Mouse (Mus musculus) heart, embryonic 10.5 days (tissue): ENCODE results near the gene Rph3al. TPM values are rescaled to one million over a fixed set of nuclear protein-coding genes. Genes with fewer than 3 reads are reported as not detected.

Experiments used
- DNase-seq: peaks from one replicate; pipeline ENCODE4 v3.0.0-alpha.2; 2017; ENCODE audit warnings: low spot score
- H3K27ac ChIP-seq: fragments of 300-500 bp; sonication (generic); 2 replicates; pipeline ENCODE4 v1.5.1; 2016; ENCODE audit warnings: mild to moderate bottlenecking
- H3K27me3 ChIP-seq: fragments of 300-500 bp; sonication (generic); 2 replicates; pipeline ENCODE4 v1.6.1; 2016; ENCODE audit warnings: mild to moderate bottlenecking; ENCODE audit not compliant: poor library complexity, insufficient read depth, severe bottlenecking
- H3K36me3 ChIP-seq: fragments of 300-500 bp; sonication (generic); 2 replicates; pipeline ENCODE4 v1.6.1; 2016; ENCODE audit warnings: mild to moderate bottlenecking, moderate library complexity
- H3K4me1 ChIP-seq: fragments of 300-500 bp; sonication (generic); 2 replicates; pipeline ENCODE4 v1.6.1; 2016; ENCODE audit warnings: mild to moderate bottlenecking
- H3K4me3 ChIP-seq: fragments of 300-500 bp; sonication (generic); 2 replicates; pipeline ENCODE4 v1.5.1; 2016; ENCODE audit warnings: mild to moderate bottlenecking, moderate library complexity
- H3K9me3 ChIP-seq: fragments of 300-500 bp; sonication (generic); 2 replicates; pipeline ENCODE4 v1.6.1; 2016; ENCODE audit warnings: mild to moderate bottlenecking, moderate library complexity
- WGBS: fragments of 180-500 bp; shearing (Covaris S2); methylation state at CpG from one replicate; pipeline ENCODE4 v1.1.7; 2016; 5-methylcytosine and 5-hydroxymethylcytosine counted together
- polyA plus RNA-seq: library from polyadenylated mRNA; unstranded; fragments of >200 nt; fragmentation: Nextera tagmentation; extraction: Ambion mirVana; gene quantifications from 2 replicates; pipeline ENCODE4 v1.2.1, GENCODE M21; 2016

Gene Rph3al
- polyA plus RNA-seq, result 3.9 and 4.1 TPM in 2 replicates

DNA sequence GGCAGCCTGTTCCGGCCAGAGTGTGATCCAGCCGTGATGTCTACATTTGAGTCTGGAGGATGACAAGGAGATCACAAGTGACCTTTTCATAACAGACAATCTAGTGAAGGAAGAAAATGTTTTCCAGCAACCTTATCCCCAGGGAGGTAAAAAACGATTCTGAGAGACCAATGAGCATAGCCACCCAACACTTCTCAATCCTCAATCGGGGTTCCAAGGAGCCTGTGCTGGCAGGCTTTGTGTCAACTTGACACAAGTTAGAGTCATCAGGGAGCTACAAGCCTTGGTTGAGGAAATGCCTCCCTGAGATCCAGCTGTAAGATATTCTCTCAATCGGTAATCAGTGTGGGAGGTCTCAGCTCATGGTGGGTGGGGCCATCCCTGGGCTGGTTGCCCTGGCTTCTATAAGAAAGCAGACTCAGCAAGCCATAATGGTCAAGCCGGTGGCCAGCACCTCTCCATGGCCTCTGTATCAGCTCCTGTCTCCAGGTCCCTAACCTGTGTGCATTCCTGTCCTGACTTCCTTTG lies at the start of gene Rph3al:
Gene Rph3al, minus strand, starts transcription at position 51 of the 528 bp plus-strand sequence.
- peaks cover 54% of the 10 kb centered on the region for H3K4me1 ChIP-seq
- H3K36me3 ChIP-seq, result no peaks in the 10 kb centered on the region
- DNase-seq, result no peak
- peak within 1 kb of the TSS; percentile 40 for H3K4me3 ChIP-seq
- H3K9me3 ChIP-seq, result no peaks in the 10 kb centered on the region
- peak within 1 kb of the TSS; percentile 88 for H3K27ac ChIP-seq
- H3K27me3 ChIP-seq, result no peaks in the 10 kb centered on the region
- 56% methylated on average over 6 of the region's 6 CpGs for WGBS

DNA sequence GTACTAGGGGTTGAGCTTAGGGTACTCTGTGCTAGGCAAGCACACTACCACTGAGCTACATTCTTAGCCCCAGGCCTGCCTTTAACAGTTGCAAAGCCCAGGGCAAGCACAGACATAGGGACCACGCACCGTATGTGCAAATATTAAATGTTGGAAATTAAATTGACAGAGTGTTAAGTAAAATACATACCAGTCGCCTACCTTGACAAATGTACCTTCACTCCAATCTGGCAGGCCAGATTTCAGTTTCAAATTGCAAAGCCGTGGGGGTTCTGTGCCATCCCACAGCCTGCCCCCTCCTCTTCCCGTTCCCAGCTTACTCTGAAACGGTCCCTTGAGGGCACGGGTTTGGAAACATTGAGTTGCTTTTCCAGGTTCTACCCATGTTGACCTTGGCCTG lies 47.7 kb upstream of the Rph3al start:
- H3K4me3 ChIP-seq, result no peak overlapping the region
- WGBS, result 67% methylated on average over 7 of the region's 7 CpGs
- no peaks in the 10 kb centered on the region for H3K9me3 ChIP-seq
- H3K27ac ChIP-seq, result no peak overlapping the region
- no peaks in the 10 kb centered on the region for H3K4me1 ChIP-seq
- no peak for DNase-seq
- H3K36me3 ChIP-seq, result no peaks in the 10 kb centered on the region
- H3K27me3 ChIP-seq, result no peaks in the 10 kb centered on the region; the same call in 1 of the 2 replicates

DNA sequence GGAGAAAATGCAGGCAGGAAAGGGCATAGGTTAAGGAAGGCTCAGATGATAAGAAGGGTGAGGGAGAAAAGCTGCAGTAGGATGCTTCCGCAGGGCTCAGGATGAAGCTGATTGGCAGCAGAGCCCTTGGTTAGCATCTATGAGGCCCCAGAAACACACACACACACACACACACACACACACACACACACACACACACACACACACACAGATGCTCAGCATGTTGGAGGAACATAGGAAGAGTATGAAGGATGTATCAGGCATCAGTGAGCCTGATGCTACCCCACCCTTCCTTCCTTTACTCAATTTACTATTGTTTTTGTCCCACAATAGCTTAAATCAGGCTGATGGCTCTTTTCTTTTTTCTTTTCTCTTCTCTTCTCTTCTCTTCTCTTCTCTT lies 46.4 kb upstream of the Rph3al start:
- Histone ChIP-seq H3K36me3 (no peaks in the 10 kb centered on the region), H3K4me1 (no peaks in the 10 kb centered on the region), H3K27ac (no peak overlapping the region), H3K4me3 (no peak overlapping the region), H3K27me3 (no peaks in the 10 kb centered on the region; the same call in 1 of the 2 replicates), H3K9me3 (no peaks in the 10 kb centered on the region)
- WGBS, result 58% methylated on average over 1 of the region's 1 CpGs
- no peak for DNase-seq

DNA sequence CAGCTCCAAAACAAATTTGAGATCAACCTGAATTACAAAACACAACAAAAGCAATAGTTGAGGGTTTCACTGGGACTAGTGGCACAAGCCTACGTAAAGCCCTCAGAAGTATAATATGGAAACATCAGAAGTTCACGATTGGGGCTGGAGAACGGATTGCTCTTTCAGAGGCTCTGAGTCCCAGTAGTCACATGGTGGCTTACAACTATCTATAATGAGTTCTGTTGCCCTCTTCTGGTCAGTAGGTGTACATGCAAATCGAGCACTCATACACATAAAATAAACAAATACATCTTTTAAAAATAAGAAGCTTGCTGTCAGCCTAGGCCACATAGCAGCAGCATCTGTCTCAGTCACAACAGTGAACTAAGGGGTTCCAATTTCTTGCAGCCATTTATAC lies 45.0 kb upstream of the Rph3al start:
- Histone ChIP-seq H3K4me3 (no peak overlapping the region), H3K36me3 (no peaks in the 10 kb centered on the region), H3K9me3 (no peaks in the 10 kb centered on the region), H3K27me3 (no peaks in the 10 kb centered on the region; the same call in 1 of the 2 replicates), H3K4me1 (no peaks in the 10 kb centered on the region), H3K27ac (no peak overlapping the region)
- no peak for DNase-seq
- WGBS, result 73% methylated on average over 4 of the region's 4 CpGs

DNA sequence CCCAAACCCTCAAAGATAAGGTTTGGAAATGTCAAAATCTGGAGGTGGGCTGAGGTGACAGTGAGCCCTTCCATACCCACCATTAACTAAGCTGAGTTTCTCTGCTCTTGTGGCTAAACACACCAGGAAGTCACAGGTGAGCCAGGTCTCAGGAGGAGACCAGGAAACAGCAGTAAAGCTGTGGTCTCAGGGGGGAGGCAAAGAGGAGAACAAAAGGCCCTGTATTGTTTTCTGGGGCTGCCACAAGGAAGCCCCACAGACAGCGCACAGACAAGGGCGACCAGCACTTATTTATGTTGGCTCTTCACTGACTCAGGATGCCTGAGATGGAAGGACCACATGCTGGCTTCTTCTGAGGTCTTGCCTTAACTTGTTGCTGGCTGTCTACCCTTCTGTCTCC lies 42.2 kb upstream of the Rph3al start:
- Histone ChIP-seq H3K36me3 (no peaks in the 10 kb centered on the region), H3K9me3 (no peaks in the 10 kb centered on the region), H3K4me3 (no peak overlapping the region), H3K27me3 (no peaks in the 10 kb centered on the region), H3K27ac (no peak overlapping the region), H3K4me1 (0 out of 2 replicates have a peak, but pooled peaks cover 3% of the 10 kb centered on the region)
- no peak for DNase-seq
- 31% methylated on average over 2 of the region's 2 CpGs for WGBS

DNA sequence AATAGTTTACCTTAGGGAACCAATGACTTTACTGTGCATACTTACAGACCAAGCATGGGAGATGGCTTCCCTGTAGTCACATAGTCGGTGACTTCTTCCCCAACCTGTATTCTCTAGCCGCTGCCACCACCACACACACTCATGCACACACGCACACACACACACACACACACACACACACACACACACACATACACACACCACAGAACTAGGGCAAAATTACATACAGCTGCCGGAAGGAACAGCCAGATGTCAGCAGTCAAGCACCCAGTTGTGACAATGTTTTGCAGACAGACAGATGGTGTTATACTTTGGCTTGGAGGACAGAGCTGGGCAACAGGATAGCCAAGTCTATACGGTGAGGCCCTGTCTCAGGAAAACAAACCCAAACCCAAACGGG lies 39.8 kb upstream of the Rph3al start:
- 78% methylated on average over 6 of the region's 6 CpGs for WGBS
- no peaks in the 10 kb centered on the region for H3K9me3 ChIP-seq
- DNase-seq, result no peak
- H3K27ac ChIP-seq, result no peak overlapping the region
- no peaks in the 10 kb centered on the region for H3K36me3 ChIP-seq
- peaks cover 5% of the 10 kb centered on the region; the same call in 1 of the 2 replicates for H3K4me1 ChIP-seq
- no peaks in the 10 kb centered on the region for H3K27me3 ChIP-seq
- H3K4me3 ChIP-seq, result no peak overlapping the region

DNA sequence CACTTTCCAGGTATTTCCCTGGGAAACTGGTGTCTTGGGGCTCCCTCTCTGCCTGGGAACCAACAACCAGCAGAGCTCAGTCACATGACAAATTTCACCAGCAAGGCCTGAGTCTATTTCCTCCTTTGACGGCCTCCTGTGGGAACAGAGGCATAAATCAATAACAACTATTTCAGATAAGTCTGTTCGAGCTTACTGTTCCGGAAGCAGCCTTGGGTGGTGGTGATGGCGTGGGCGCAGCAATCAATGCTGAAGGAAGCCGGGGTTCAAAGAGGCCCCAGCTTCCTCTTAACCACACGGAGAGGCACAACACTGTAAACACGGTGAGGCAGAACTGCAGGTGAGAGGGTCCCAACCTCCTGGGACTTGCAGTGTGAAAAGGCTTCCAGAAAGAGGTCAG lies 38.5 kb upstream of the Rph3al start:
- 54% methylated on average over 8 of the region's 8 CpGs for WGBS
- no peak overlapping the region for H3K27ac ChIP-seq
- no peak for DNase-seq
- no peaks in the 10 kb centered on the region for H3K27me3 ChIP-seq
- H3K9me3 ChIP-seq, result no peaks in the 10 kb centered on the region
- H3K36me3 ChIP-seq, result no peaks in the 10 kb centered on the region
- no peak overlapping the region for H3K4me3 ChIP-seq
- H3K4me1 ChIP-seq, result peaks cover 7% of the 10 kb centered on the region; the same call in 1 of the 2 replicates

DNA sequence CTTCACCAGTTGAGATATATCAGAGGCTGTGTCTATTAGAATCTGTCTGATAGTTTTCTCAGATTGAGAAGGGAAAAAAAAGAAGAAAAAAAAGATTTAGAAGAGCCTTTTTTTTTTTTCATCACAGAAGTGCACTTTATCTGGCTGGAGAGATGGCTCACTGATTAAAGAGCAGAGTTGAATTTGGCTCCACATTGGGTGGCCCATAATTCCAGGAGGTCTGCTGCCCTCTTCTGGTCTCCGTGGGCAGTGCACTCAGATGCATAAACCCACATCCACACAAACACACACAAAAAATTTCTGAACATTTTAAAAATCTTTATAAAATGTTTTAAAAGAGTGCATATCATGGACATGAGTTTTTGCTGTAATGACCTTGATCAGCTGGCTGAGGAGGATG lies 35.8 kb upstream of the Rph3al start:
- H3K36me3 ChIP-seq, result no peaks in the 10 kb centered on the region
- no peak overlapping the region for H3K4me3 ChIP-seq
- H3K9me3 ChIP-seq, result no peaks in the 10 kb centered on the region
- no peak for DNase-seq
- peaks cover 13% of the 10 kb centered on the region for H3K27me3 ChIP-seq
- H3K4me1 ChIP-seq, result peaks cover 10% of the 10 kb centered on the region; the same call in 1 of the 2 replicates
- 90% methylated on average over 1 of the region's 1 CpGs for WGBS
- no peak overlapping the region for H3K27ac ChIP-seq

DNA sequence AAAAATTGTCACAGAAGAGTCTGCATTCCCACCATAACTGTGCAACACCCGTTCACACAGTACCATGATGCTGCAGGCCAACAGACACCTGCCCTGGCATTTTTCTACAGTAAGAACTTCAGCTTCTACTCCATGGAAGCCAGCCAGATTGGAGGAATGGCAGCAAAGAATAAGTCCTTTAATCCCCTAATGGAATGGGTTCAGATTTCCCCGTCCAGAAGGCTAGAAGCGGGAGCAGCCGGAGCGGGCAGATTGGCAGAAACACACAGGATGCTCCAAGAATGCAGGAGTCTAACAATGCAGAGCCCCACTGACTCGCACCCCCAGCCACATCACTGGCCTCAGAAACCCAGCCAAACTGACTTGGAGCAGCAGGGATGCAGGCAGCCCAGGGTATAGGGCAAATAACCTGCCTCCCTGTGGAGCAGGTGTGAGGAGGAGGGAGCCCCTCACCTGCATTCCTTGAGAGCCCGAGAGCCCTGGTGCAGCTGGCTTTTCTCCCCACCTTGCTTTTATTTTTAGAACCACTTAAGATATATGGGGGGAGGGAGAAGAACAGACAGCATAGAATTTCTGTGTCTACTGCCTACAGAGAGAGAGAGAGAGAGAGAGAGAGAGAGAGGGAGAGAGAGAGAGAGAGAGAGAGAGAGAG lies 34.8 kb upstream of the Rph3al start:
- no peak overlapping the region for H3K4me3 ChIP-seq

DNA sequence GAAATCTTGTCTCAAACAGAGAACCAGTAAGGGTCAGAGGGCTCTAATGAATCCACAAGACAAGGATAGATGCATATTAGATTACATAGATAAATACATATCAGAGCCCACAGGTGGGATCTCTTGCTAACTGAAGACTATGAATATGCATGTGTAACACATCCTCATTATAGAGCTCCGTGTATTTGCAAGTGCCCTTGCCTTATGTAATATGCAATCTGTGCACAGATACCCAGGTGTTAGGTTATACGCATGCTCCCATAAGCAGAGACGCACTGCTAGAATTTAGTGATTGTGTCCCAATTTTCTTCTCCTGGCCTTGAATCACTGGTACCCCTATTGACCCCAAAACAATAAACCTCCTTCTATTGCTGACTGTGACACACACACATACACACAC lies 34.0 kb upstream of the Rph3al start:
- no peak for DNase-seq
- 92% methylated on average over 3 of the region's 3 CpGs for WGBS
- H3K4me1 ChIP-seq, result peaks cover 12% of the 10 kb centered on the region; the same call in 1 of the 2 replicates
- no peak overlapping the region for H3K4me3 ChIP-seq
- no peak overlapping the region for H3K27ac ChIP-seq
- H3K27me3 ChIP-seq, result peaks cover 31% of the 10 kb centered on the region
- H3K36me3 ChIP-seq, result no peaks in the 10 kb centered on the region
- H3K9me3 ChIP-seq, result no peaks in the 10 kb centered on the region

More for the DNA sequence above, 34.8 kb upstream of the Rph3al start:
- no peak overlapping the region for H3K27ac ChIP-seq
- no peaks in the 10 kb centered on the region for H3K9me3 ChIP-seq
- WGBS, result 19% methylated on average over 7 of the region's 7 CpGs
- H3K27me3 ChIP-seq, result peaks cover 22% of the 10 kb centered on the region
- H3K4me1 ChIP-seq, result peaks cover 10% of the 10 kb centered on the region; the same call in 1 of the 2 replicates
- no peaks in the 10 kb centered on the region for H3K36me3 ChIP-seq
- no peak for DNase-seq

DNA sequence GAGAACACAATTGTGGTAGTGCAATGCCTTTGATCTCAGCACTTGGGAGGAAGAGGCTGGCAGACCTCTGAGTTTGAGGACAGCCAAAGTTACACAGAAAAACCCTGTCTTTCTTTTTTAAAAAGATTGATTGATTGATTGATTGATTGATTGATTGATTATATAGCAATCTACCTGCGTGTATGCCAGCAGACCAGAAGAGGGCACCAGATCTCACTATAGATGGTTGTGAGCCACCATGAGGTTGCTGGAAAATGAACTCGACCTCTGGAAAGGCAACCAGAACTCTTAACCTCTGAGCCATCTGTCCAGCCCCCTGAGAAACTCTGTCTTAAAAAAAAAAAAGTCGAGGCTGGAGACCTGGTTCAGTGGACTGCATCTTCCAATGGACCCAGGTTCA lies 32.4 kb upstream of the Rph3al start:
- Histone ChIP-seq H3K4me1 (peaks cover 24% of the 10 kb centered on the region), H3K27ac (no peak overlapping the region), H3K27me3 (peaks cover 43% of the 10 kb centered on the region), H3K36me3 (no peaks in the 10 kb centered on the region), H3K9me3 (no peaks in the 10 kb centered on the region), H3K4me3 (no peak overlapping the region)
- 30% methylated on average over 3 of the region's 3 CpGs for WGBS
- no peak for DNase-seq

DNA sequence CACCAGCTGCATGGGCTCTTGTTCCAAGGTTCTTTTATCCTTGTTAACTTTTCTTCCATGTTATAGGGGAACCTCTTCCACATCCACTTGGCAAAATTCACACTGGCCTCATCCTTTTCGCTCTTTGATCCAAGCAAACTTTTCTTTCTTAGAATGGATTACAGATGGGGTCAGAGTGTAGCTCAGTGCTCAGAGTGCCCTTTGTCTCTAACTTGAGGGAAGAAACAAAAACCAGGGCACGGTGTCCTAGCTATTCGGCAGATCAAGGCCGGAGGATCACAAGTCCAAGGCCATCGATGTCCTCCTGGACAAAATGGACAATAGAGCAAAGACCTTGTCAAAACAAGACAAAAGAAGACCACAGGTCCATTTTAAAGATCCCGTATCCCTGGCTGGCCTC lies 30.5 kb upstream of the Rph3al start:
- WGBS, result 85% methylated on average over 6 of the region's 6 CpGs
- Histone ChIP-seq H3K27ac (no peak overlapping the region), H3K27me3 (peaks cover 57% of the 10 kb centered on the region), H3K4me1 (peaks cover 41% of the 10 kb centered on the region), H3K36me3 (no peaks in the 10 kb centered on the region), H3K4me3 (no peak overlapping the region), H3K9me3 (no peaks in the 10 kb centered on the region)
- DNase-seq, result no peak

DNA sequence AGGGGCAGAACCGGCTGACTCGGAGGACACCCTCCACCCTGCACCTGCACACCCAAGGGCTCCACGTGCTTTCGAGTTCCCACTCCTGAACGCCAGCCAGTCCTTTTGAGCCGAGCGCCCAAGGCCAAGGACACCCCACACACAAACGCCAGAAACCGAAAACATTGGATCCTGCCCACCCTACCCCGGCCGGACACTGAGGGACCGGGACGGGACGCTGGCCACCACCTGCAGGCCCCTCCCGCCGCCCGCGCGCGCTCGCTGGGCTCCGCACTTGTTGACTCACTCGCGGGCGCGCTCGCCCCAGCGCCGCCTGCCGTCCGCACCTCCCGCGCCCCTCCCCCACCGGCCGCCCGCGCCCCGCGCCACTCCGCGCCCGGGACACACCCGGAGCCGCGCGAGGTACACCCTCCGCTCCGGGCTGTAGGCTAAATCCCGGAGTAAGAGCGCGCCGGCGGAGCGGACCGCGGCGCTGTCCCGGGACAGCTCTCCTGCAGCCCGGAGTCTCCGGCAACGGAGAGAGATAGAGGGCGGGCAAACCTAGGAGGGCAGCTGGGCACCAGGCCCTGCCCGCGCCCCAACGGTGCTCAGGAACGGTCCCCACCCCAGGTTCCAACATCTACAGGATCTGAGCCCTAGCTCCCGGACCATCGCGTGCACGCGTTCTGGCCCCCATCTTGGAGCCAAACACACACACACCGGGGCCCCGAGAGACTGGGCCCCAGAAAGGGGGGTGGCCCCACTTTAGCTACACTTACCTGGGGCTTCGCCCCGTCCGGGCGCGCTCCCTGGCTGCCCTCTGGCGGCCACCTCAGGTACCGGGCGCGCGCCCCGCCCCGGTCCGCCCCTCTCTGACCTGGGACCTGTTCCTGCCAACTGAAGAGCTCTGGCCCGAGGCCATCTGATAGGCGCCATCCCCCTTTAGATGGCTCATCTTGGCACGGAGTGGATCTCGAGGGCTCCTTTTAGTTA lies 28.5 kb upstream of the Rph3al start:
- H3K36me3 ChIP-seq, result no peaks in the 10 kb centered on the region
- DNase-seq, result peak; percentile 84
- peaks cover 57% of the 10 kb centered on the region for H3K27me3 ChIP-seq
- peak overlapping the region; percentile 80 for H3K4me3 ChIP-seq
- H3K27ac ChIP-seq, result peak overlapping the region; percentile 84
- peaks cover 48% of the 10 kb centered on the region for H3K4me1 ChIP-seq
- H3K9me3 ChIP-seq, result no peaks in the 10 kb centered on the region
- WGBS, result under 1% methylated on average over 90 of the region's 90 CpGs
